Mouse (Mus musculus) midbrain, embryonic 12.5 days (tissue): ENCODE results near the gene Prdm9. TPM values are rescaled to one million over a fixed set of nuclear protein-coding genes. Genes with fewer than 3 reads are reported as not detected.

Experiments
- ATAC-seq: fragments of 200-750 bp; cut with Nextera tagmentation; 2 replicates; pipeline ENCODE4 v1.8.0; 2017; ENCODE audit warnings: low read depth, moderate TSS enrichment, moderate library complexity; ENCODE audit not compliant: low FRiP score
- H3K27ac ChIP-seq: fragments of 300-500 bp; sonication (generic); replicated peaks from 2 replicates; pipeline ENCODE4 v1.5.1; 2016; ENCODE audit warnings: mild to moderate bottlenecking
- H3K27me3 ChIP-seq: fragments of 300-500 bp; sonication (generic); 2 replicates; pipeline ENCODE4 v1.6.1; 2016; ENCODE audit warnings: mild to moderate bottlenecking
- H3K36me3 ChIP-seq: fragments of 300-500 bp; sonication (generic); 2 replicates; pipeline ENCODE4 v1.6.1; 2016
- H3K4me1 ChIP-seq: fragments of 300-500 bp; sonication (generic); 2 replicates; pipeline ENCODE4 v1.6.1; 2016
- H3K4me2 ChIP-seq: fragments of 300-500 bp; sonication (generic); replicated peaks from 2 replicates; pipeline ENCODE4 v1.6.1; 2016; ENCODE audit warnings: mild to moderate bottlenecking, moderate library complexity
- H3K4me3 ChIP-seq: fragments of 300-500 bp; sonication (generic); 2 replicates; pipeline ENCODE4 v1.5.1; 2016; ENCODE audit warnings: mild to moderate bottlenecking
- H3K9ac ChIP-seq: fragments of 300-500 bp; sonication (generic); replicated peaks from 2 replicates; pipeline ENCODE4 v1.6.1; 2016; ENCODE audit warnings: mild to moderate bottlenecking, moderate library complexity
- H3K9me3 ChIP-seq: fragments of 300-500 bp; sonication (generic); 2 replicates; pipeline ENCODE4 v1.6.1; 2016; ENCODE audit warnings: mild to moderate bottlenecking
- WGBS: fragments of 180-500 bp; shearing (Covaris S2); methylation state at CpG from one replicate; pipeline ENCODE4 v1.1.7; 2016; 5-methylcytosine and 5-hydroxymethylcytosine counted together
- polyA plus RNA-seq: library from polyadenylated mRNA; unstranded; fragments of >200 nt; fragmentation: Nextera tagmentation; extraction: Ambion mirVana; gene quantifications from 2 replicates; pipeline ENCODE4 v1.2.1, GENCODE M21; 2016

Prdm9 gene
- polyA plus RNA-seq = 3.8 and 4.2 TPM in 2 replicates

- under 1% methylated on average over 43 of the region's 43 CpGs for WGBS
- Histone ChIP-seq H3K4me2 (peak within 1 kb of the TSS; percentile 63), H3K27me3 (peaks cover 5% of the 10 kb centered on the region; the same call in 1 of the 2 replicates), H3K36me3 (no peaks in the 10 kb centered on the region), H3K9ac (peak within 1 kb of the TSS; percentile 75), H3K4me3 (peak within 1 kb of the TSS; percentile 64), H3K9me3 (no peaks in the 10 kb centered on the region), H3K27ac (peak within 1 kb of the TSS; percentile 97), H3K4me1 (no peaks in the 10 kb centered on the region)
- peak; percentile 98 for ATAC-seq
Observed at GRCm38 (mm10) chr17:15564014-15564927, at the start of gene Prdm9. Prdm9 (minus strand) TSS chr17:15564354.

DNA sequence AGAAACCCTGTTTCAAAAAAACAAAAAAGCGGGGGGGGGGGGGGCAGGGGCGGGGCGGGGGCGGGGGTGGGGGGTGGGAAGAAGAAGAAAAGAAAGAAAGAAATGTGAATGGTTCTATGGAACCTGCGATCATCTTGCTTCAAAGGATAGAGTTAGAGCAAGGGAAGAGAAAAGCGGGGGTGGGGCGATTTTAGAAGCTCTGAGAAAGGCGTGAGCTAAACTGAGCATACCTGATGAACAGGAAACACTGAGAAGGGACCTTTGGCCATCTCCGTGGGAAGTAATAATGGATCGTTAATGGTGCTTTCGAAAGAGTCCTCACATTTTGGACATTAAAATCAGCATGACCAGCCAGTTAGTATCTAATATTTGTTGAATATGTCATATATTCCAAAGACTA, 35.3 kb upstream of the Prdm9 start:
- 91% methylated on average over 7 of the region's 11 CpGs for WGBS
- Histone ChIP-seq H3K9me3 (no peaks in the 10 kb centered on the region), H3K4me3 (no peak overlapping the region), H3K27ac (no peak overlapping the region), H3K27me3 (no peaks in the 10 kb centered on the region), H3K36me3 (no peaks in the 10 kb centered on the region), H3K9ac (no peak overlapping the region), H3K4me1 (no peaks in the 10 kb centered on the region), H3K4me2 (no peak overlapping the region)
- ATAC-seq = no peak

DNA sequence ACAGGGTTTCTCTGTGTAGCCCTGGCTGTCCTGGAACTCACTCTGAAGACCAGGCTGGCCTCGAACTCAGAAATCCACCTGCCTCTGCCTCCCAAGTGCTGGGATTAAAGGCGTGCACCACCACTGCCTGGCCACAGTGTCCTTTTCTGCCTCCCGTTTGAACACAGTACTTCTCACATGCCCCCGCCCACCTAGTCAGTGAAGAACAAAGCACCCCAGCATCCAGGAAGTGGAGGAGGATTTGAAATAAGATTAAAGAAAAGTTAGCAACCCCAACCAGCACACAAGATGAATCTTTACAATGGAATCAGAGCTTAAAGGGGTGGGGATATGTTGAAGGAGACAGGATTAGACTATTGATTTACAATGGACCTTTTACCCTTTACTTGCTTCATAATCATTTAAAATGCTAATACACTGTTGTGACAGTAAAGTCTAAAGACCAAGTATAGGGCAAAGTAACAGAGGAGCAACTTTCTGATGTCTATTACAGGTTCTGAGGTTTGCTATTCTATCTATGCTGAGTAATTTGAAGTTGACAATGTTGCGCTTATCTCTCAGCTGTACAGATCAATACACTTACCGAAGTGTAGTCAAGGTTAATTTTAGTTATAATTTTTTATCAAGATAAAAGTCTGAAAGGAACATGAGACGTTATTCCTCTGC, 27.2 kb upstream of the Prdm9 start:
- no peaks in the 10 kb centered on the region for H3K4me1 ChIP-seq
- H3K4me3 ChIP-seq = no peak overlapping the region
- H3K36me3 ChIP-seq = no peaks in the 10 kb centered on the region
- H3K27me3 ChIP-seq = no peaks in the 10 kb centered on the region
- ATAC-seq = no peak
- no peak overlapping the region for H3K4me2 ChIP-seq
- H3K9ac ChIP-seq = no peak overlapping the region
- H3K9me3 ChIP-seq = no peaks in the 10 kb centered on the region
- no peak overlapping the region for H3K27ac ChIP-seq
- 79% methylated on average over 7 of the region's 7 CpGs for WGBS

- ATAC-seq = no peak
- H3K9me3 ChIP-seq = no peaks in the 10 kb centered on the region
- no peak overlapping the region for H3K4me2 ChIP-seq
- no peak overlapping the region for H3K27ac ChIP-seq
- H3K36me3 ChIP-seq = no peaks in the 10 kb centered on the region
- no peaks in the 10 kb centered on the region for H3K27me3 ChIP-seq
- H3K4me1 ChIP-seq = no peaks in the 10 kb centered on the region
- H3K9ac ChIP-seq = no peak overlapping the region
- WGBS = 86% methylated on average over 2 of the region's 2 CpGs
- no peak overlapping the region for H3K4me3 ChIP-seq
Observed at GRCm38 (mm10) chr17:15588116-15588515, 24.0 kb upstream of the Prdm9 start.

DNA sequence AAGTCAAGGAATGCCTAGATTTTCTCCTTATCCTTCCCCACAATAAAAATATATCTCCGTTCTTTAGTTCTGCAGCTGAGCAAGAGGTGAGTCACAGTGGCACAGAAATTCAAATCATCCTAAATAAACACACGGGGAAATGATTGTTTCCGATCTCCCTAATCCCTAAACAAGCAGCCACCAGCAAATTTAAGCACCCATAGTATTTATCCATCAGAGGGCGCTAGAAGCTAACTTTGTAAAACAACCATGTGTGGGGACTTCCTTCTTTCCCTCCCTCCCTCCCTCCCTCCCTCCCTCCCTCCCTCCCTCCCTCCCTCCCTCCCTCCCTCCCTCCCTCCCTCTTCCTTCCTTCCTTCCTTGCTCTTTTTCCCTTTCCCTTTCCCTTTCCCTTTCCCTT, 21.5 kb upstream of the Prdm9 start:
- Histone ChIP-seq H3K4me3 (no peak overlapping the region), H3K36me3 (no peaks in the 10 kb centered on the region), H3K27me3 (no peaks in the 10 kb centered on the region), H3K4me2 (no peak overlapping the region), H3K4me1 (no peaks in the 10 kb centered on the region), H3K27ac (no peak overlapping the region), H3K9ac (no peak overlapping the region), H3K9me3 (no peaks in the 10 kb centered on the region)
- WGBS = 26% methylated on average over 4 of the region's 4 CpGs
- no peak for ATAC-seq

GRCm38 (mm10) chr17:15583071-15583470, 18.9 kb upstream of the Prdm9 start:
- Histone ChIP-seq H3K36me3 (no peaks in the 10 kb centered on the region), H3K27ac (no peak overlapping the region), H3K9me3 (no peaks in the 10 kb centered on the region), H3K4me3 (no peak overlapping the region), H3K4me2 (no peak overlapping the region), H3K9ac (no peak overlapping the region), H3K27me3 (peaks cover 2% of the 10 kb centered on the region; the same call in 1 of the 2 replicates), H3K4me1 (no peaks in the 10 kb centered on the region)
- WGBS = 87% methylated on average over 7 of the region's 7 CpGs
- no peak for ATAC-seq

GRCm38 (mm10) chr17:15580072-15580447, 15.9 kb upstream of the Prdm9 start:
- no peak for ATAC-seq
- 0 out of 2 replicates have a peak, but pooled peaks cover 3% of the 10 kb centered on the region for H3K4me1 ChIP-seq
- H3K36me3 ChIP-seq = no peaks in the 10 kb centered on the region
- H3K9ac ChIP-seq = no peak overlapping the region
- H3K27ac ChIP-seq = no peak overlapping the region
- H3K27me3 ChIP-seq = peaks cover 3% of the 10 kb centered on the region; the same call in 1 of the 2 replicates
- H3K4me3 ChIP-seq = no peak overlapping the region
- no peak overlapping the region for H3K4me2 ChIP-seq
- H3K9me3 ChIP-seq = no peaks in the 10 kb centered on the region
- WGBS = 87% methylated on average over 2 of the region's 2 CpGs

DNA sequence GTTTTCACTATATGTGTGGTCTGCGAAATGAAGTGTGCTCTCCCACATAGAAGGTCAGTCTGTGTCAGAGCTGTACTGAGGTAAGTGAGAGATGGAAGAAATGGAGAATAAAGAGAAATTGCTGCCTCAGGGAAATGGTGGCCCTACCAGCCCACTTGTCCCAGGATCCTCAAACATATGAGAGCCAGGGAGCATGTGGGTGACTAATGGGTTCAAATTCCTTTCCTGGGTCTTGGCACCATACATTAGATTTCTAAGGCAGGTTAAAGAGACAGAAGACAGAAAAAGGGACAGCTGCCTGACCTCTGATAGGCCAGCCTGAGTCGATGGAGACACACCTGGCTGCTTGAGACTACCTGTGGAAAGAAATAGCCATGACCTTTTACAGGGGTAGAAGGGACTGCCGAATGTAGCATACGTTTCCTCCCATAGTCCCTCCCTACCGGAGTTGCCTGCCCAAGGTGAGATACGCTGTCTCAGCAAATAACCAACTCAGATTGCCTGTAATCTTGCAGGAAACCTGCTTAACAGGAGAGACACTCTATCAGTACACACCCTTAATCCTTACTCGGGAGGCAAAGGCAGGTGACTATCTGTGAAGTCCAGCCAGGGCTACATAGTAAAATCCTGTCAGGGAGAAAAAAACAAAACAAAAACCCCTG, 15.4 kb upstream of the Prdm9 start:
- Histone ChIP-seq H3K4me1 (0 out of 2 replicates have a peak, but pooled peaks cover 3% of the 10 kb centered on the region), H3K27me3 (peaks cover 3% of the 10 kb centered on the region; the same call in 1 of the 2 replicates), H3K9me3 (no peaks in the 10 kb centered on the region), H3K4me3 (no peak overlapping the region), H3K27ac (no peak overlapping the region), H3K4me2 (no peak overlapping the region), H3K9ac (no peak overlapping the region), H3K36me3 (no peaks in the 10 kb centered on the region)
- no peak for ATAC-seq
- 94% methylated on average over 7 of the region's 7 CpGs for WGBS

GRCm38 (mm10) chr17:15577291-15577694, 13.1 kb upstream of the Prdm9 start:
- Histone ChIP-seq H3K4me2 (peak overlapping the region; percentile 53), H3K36me3 (no peaks in the 10 kb centered on the region), H3K27me3 (peaks cover 3% of the 10 kb centered on the region; the same call in 1 of the 2 replicates), H3K27ac (no peak overlapping the region), H3K9ac (no peak overlapping the region; the same call in 1 of the 2 replicates), H3K4me1 (0 out of 2 replicates have a peak, but pooled peaks cover 3% of the 10 kb centered on the region), H3K9me3 (no peaks in the 10 kb centered on the region), H3K4me3 (peak overlapping the region; percentile 38)
- under 1% methylated on average over 32 of the region's 32 CpGs for WGBS
- ATAC-seq = peak; percentile 84

- 59% methylated on average over 1 of the region's 1 CpGs for WGBS
- H3K27ac ChIP-seq = no peak overlapping the region
- no peak overlapping the region for H3K4me2 ChIP-seq
- no peaks in the 10 kb centered on the region for H3K9me3 ChIP-seq
- no peaks in the 10 kb centered on the region for H3K36me3 ChIP-seq
- ATAC-seq = no peak
- H3K4me3 ChIP-seq = no peak overlapping the region
- H3K9ac ChIP-seq = no peak overlapping the region
- peaks cover 3% of the 10 kb centered on the region; the same call in 1 of the 2 replicates for H3K27me3 ChIP-seq
- H3K4me1 ChIP-seq = 0 out of 2 replicates have a peak, but pooled peaks cover 3% of the 10 kb centered on the region
Observed at GRCm38 (mm10) chr17:15575056-15575455, 10.9 kb upstream of the Prdm9 start.

DNA sequence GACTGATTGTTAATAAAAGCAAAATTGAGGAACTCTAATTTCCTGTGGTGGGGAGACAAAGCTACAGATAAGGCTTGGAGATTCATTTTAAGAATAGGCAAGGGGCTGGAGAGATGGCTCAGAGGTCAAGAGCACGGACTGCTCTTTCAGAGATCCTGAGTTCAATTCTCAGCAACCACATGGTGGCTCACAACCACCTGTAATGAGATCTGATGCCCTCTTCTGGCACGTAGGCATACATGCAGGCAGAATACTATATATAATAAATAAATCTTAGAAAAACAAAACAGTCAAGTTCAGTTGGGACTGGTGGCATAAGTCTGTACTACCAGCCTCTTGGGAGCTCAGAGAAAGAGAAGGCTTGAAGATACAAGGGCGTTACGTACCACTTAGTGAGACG, 2.8 kb upstream of the Prdm9 start:
- no peak overlapping the region for H3K27ac ChIP-seq
- H3K4me1 ChIP-seq = no peaks in the 10 kb centered on the region
- no peak overlapping the region for H3K9ac ChIP-seq
- H3K4me2 ChIP-seq = no peak overlapping the region
- H3K36me3 ChIP-seq = no peaks in the 10 kb centered on the region
- no peaks in the 10 kb centered on the region for H3K9me3 ChIP-seq
- H3K27me3 ChIP-seq = peaks cover 5% of the 10 kb centered on the region; the same call in 1 of the 2 replicates
- 72% methylated on average over 5 of the region's 5 CpGs for WGBS
- H3K4me3 ChIP-seq = no peak overlapping the region
- ATAC-seq = no peak
